Mouse (Mus musculus) cerebellum, adult 2 months (tissue): ENCODE measurements around the gene Lmbrd2.
"Not testable (repeated sequence)": the region's sequence is repeated elsewhere in the genome, so short reads cannot be mapped to it uniquely, and the experiment has no call there.

Experiments used
- CTCF ChIP-seq: fragments of 200-500 bp; IDR thresholded peaks from 2 replicates; pipeline ENCODE4 v1.5.1; 2011; ENCODE audit warnings: low read depth, mild to moderate bottlenecking, control low read depth, low read length, moderate library complexity, borderline replicate concordance; ENCODE audit not compliant: insufficient read depth
- POLR2A ChIP-seq: fragments of 200-500 bp; IDR thresholded peaks from 2 replicates; pipeline ENCODE4 v1.6.1; 2011; ENCODE audit warnings: low read length, control low read depth, borderline replicate concordance; ENCODE audit not compliant: insufficient read depth

DNA sequence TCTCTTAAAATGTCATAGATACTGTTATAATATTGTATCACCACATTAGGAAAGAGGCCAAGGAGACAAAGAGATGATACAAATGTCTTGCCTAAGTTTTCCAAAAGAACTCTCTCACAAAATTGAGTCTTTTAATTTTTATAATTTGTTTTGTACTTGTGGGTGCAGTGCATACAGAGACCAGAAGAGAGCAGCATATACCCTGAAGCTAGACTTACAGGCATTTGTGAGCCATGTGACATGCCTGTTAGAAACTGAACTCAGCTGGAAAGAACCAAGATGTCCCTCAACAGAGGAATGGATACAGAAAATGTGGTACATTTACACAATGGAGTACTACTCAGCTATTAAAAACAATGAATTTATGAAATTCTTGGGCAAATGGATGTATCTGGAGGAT, 52.3 kb downstream of the Lmbrd2 start:
- TF ChIP-seq POLR2A, CTCF: not testable (repeated sequence)
